Mouse (Mus musculus) cerebellum, postnatal 4 days (tissue): ENCODE measurements at regions not wholly inside any gene's neighbourhood (a gene's known extent, or its start where the extent isn't known, plus 50 kb on each side); places are given as distances from the start of the nearest gene placed in this dataset.

Experiments used
- DNase-seq, 2 experiments: peaks; one replicate each; pipeline ENCODE4 v3.0.0; 2022; ENCODE audit warnings: low spot score in 2 of 2, mixed read lengths in 1 of 2

- no peak for DNase-seq
Observed at GRCm38 (mm10) chr12:119028161-119028560, 61.9 kb upstream of the Abcb5 start.

- no peak for DNase-seq
Observed at GRCm38 (mm10) chr12:119027701-119028100, 61.5 kb upstream of the Abcb5 start.

- peak; percentile 26 to 54 for DNase-seq
Observed at GRCm38 (mm10) chr12:119026311-119026710, 60.1 kb upstream of the Abcb5 start.

GRCm38 (mm10) chr12:119024063-119024462, 57.8 kb upstream of the Abcb5 start:
- no peak for DNase-seq
